Mouse (Mus musculus) granulocyte monocyte progenitor cell, adult 5-6 weeks (primary cell): ENCODE results near the gene Nbas. TPM values are rescaled to one million over a fixed set of nuclear protein-coding genes. Genes with fewer than 3 reads are reported as not detected.

ENCODE experiments used
- ATAC-seq: replicated peaks from 2 replicates; pipeline ENCODE4 v1.8.0; 2016; ENCODE audit warnings: mild to moderate bottlenecking, moderate TSS enrichment, inconsistent platforms; ENCODE audit not compliant: poor library complexity, severe bottlenecking
- total RNA-seq, 2 experiments: library from RNA; stranded (forward) in 1 of 2; stranded (reverse) in 1 of 2; fragments of 200-712, 200-1000 nt in 1 of 2; fragments of >200 nt in 1 of 2; fragmentation: Nextera tagmentation in 1 of 2; gene quantifications; 2 replicates each; pipeline ENCODE4 v1.2.3; 2014 to 2017

Gene Nbas
- total RNA-seq, 2 experiments from 2014 or later = 21.7 to 25.8 TPM

- no peak for ATAC-seq
These were observed 236.0 kb downstream of the Nbas start for GRCm38 (mm10) chr12:13504771-13505444.

- ATAC-seq = no peak
These were observed 249.1 kb downstream of the Nbas start for GRCm38 (mm10) chr12:13518082-13518481.

DNA sequence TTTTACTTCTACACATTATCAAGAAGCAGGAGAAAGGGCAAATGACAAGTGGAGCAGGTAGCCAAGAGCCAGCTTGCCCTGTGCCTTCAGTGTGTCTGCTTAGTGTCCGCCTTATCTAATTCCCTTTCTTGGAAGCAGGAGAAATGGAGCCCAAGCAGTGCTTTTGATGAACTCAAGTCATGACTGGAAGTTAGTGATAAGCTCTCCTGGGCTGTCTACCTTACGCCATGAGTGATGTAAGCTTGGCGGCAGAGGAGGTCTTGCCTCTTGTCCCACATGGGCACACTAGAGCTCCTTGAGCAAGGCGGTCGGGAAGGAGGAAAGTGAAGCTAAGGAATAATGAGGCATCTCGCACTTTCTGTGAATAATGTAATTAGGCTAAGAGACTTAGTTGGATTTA, 250.5 kb downstream of the Nbas start:
- no peak for ATAC-seq

DNA sequence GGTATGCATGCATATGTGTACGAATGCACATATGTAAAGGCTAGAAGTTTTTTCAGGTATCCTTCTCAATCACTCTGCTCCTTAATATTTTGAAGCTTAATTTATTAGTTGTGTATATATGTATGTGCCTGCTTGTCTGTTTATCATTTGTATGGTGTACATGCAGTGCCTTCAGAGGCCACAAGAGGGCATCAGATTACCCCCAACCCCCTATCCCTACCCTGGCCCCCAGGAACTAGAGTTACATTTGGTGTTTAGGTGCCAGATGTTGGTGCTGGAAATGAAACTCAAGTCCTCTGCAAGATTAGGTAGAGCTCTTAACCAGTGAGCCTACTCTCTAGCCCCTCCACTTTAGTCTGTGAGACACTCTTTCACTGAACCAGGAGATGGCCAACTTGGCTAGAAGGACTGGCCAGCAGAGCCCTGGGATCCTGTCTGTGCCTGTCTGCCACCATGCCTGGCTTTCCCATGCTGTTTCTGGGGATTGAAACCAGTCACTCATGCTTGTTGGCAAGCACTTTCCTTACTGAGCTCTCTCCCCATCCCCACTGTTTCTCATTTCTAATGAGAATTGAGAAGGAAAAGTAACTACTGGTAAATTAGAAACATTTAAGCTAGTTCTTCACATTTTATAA, 263.9 kb downstream of the Nbas start:
- peak; percentile 55; the same call in 1 of the 2 replicates for ATAC-seq

DNA sequence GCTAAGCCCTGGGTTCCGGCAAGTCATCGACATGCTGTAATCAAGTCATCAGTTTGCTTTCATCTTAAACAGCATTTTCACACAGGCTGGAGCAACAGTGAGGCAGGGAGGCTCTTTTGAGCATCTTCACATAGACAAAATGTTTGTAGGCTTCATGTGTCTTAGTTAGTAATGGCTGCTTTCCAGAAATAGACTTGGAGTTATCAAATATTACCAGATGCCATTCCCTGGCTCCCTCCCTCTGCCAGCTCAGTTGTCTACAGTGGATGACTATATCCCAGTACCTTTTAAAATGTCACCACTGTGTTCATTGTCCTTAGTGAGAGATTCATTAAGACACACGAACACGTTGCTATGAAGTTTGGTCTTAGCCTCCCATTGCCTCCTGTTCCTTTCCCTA, 270.2 kb downstream of the Nbas start:
- no peak for ATAC-seq

GRCm38 (mm10) chr12:13543806-13544205, 274.9 kb downstream of the Nbas start:
- no peak for ATAC-seq

GRCm38 (mm10) chr12:13563646-13564289, 294.8 kb downstream of the Nbas start:
- ATAC-seq = peak; percentile 96

GRCm38 (mm10) chr12:13564330-13564729, 295.4 kb downstream of the Nbas start:
- ATAC-seq = no peak

- no peak for ATAC-seq
These were observed 297.5 kb downstream of the Nbas start for GRCm38 (mm10) chr12:13566421-13566820.

- ATAC-seq = no peak
These were observed 306.2 kb downstream of the Nbas start for GRCm38 (mm10) chr12:13575158-13575557.

- no peak for ATAC-seq
These were observed 307.0 kb downstream of the Nbas start for GRCm38 (mm10) chr12:13575605-13576600.

- no peak for ATAC-seq
These were observed 307.8 kb downstream of the Nbas start for GRCm38 (mm10) chr12:13576761-13577160.

DNA sequence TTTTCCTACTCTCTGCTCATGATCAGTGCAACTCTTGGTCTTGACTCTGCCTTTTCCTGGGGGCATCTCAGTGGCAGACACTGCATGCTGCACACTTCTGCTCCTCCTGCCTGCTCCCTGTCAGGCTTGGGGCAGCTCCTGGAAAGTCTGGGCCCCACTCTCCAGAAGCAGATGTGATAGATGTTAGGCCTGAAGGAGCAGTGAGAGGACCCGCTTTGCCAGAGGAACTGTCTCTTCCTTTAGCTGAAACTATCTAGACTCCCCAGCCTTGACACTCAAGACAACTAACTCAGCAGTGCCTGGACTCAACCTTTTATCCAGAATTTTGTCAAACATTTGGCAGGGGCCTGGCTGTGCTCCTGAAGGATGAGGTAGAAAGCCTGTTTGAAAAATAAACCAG, 311.9 kb downstream of the Nbas start:
- ATAC-seq = no peak

DNA sequence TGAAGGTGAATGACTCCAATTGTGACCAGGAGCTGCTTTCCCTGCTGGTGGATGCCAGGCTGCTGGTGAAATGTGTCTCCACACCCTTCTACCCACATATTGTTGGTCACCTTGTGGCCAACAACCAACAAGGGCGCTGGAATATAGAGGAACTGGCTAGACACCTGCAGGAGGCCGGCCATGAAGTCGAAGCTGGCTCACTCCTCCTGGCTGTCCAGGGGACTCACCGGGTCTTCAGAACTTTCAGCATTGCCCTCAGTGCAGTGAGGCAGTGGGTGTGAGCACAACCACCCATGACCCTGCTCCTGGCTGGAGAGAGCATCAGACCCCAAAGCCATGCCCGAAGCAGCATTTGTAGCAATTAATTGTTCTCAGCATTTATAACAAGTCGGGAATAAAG, 314.5 kb downstream of the Nbas start:
- no peak for ATAC-seq

DNA sequence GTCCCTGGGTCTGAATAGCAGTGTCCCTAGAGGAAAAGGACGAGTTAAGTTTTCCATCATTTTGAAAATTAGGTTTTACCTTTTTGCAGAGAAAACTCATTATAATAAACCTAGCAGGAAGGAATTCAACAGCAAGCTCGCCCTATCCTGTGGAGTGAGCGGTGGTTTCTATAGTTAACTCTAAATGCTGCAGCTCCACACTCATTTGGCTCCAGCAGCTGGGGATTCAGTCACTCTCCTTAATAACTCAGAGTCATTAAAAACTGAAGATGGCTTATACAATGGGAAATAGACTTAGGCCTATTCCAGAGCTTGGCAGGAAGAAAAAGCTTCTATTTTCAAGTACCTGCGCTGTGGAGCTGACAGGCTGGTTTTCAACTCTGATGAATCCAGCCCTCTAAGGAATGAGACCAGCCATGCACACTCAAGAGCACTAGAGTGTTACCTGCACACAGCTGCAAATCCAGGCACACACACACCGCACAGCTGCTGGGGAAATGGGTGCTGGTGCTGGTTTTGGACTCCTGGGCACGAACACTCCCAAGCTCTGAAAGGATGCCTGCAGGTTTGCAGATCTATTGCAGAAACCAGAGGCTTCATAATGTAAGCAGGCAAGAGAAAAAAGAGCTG, 316.7 kb downstream of the Nbas start:
- no peak for ATAC-seq

GRCm38 (mm10) chr12:13587675-13588074, 318.7 kb downstream of the Nbas start:
- ATAC-seq = no peak

GRCm38 (mm10) chr12:13589021-13589420, 320.1 kb downstream of the Nbas start:
- ATAC-seq = no peak

- no peak for ATAC-seq
These were observed 326.0 kb downstream of the Nbas start for GRCm38 (mm10) chr12:13594746-13595469.

- ATAC-seq = no peak
These were observed 328.1 kb downstream of the Nbas start for GRCm38 (mm10) chr12:13597026-13597425.
